Mouse (Mus musculus) forebrain, embryonic 16.5 days (tissue): Measurements from ENCODE around the gene Lamc3. TPM values are rescaled to one million over a fixed set of nuclear protein-coding genes. Genes with fewer than 3 reads are reported as not detected.

Source experiments
- ATAC-seq: fragments of 200-750 bp; cut with Nextera tagmentation; 2 replicates; pipeline ENCODE4 v1.8.0; 2017; ENCODE audit warnings: mild to moderate bottlenecking, moderate library complexity
- H3K27ac ChIP-seq: fragments of 300-500 bp; sonication (generic); 2 replicates; pipeline ENCODE4 v1.5.1; 2014; ENCODE audit warnings: low read length, control low read depth
- H3K27me3 ChIP-seq: fragments of 300-500 bp; sonication (generic); replicated peaks from 2 replicates; pipeline ENCODE4 v1.6.1; 2014; ENCODE audit warnings: low read length; ENCODE audit not compliant: control insufficient read depth, insufficient read depth
- H3K36me3 ChIP-seq: fragments of 300-500 bp; sonication (generic); 2 replicates; pipeline ENCODE4 v1.6.1; 2014; ENCODE audit not compliant: control insufficient read depth, insufficient read depth
- H3K4me1 ChIP-seq: fragments of 300-500 bp; sonication (generic); replicated peaks from 2 replicates; pipeline ENCODE4 v1.6.1; 2014; ENCODE audit warnings: low read length; ENCODE audit not compliant: control insufficient read depth, insufficient read depth
- H3K4me2 ChIP-seq: fragments of 300-500 bp; sonication (generic); 2 replicates; pipeline ENCODE4 v1.6.1; 2014; ENCODE audit warnings: mild to moderate bottlenecking, low read length, control low read depth
- H3K4me3 ChIP-seq: fragments of 300-500 bp; sonication (generic); replicated peaks from 2 replicates; pipeline ENCODE4 v1.5.1; 2014; ENCODE audit warnings: mild to moderate bottlenecking, low read length, control low read depth
- H3K9ac ChIP-seq: fragments of 300-500 bp; sonication (generic); replicated peaks from 2 replicates; pipeline ENCODE4 v1.6.1; 2014; ENCODE audit warnings: low read depth, low read length, control low read depth
- H3K9me3 ChIP-seq: fragments of 300-500 bp; sonication (generic); 2 replicates; pipeline ENCODE4 v1.6.1; 2016; ENCODE audit warnings: low read length; ENCODE audit not compliant: control insufficient read depth
- WGBS: fragments of 180-500 bp; shearing (Covaris S2); extraction: QIAGEN DNeasy Blood & Tissue Kit; methylation state at CpG from one replicate; pipeline ENCODE4 v1.1.7; 2014; 5-methylcytosine and 5-hydroxymethylcytosine counted together
- polyA plus RNA-seq: library from polyadenylated mRNA; unstranded; fragments of >200 nt; fragmentation: Nextera tagmentation; extraction: Ambion mirVana; gene quantifications from 2 replicates; pipeline ENCODE4 v1.2.1, GENCODE M21; 2015

Lamc3 gene
- polyA plus RNA-seq, 1 experiment from 2014 or later = 3.4 TPM

DNA sequence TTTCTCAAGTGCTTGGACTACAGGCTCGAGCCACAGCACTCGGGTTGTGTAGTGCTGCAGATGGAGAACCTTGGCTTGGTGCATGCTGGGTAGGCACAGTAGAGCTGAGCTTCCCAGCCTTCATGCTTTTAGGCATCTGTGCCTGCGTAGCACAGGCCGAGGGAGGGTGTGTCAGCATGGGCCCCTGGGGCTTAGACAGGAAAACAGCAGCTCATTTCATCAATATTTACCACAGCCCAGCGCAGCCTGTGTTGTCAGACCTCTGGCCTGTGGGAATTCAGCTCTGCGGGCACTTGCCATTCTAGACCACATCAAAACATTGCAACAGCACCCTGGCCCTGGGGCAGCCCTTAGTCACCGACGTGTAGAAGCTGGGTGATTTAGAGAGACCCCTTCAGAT lies 31.1 kb upstream of the Lamc3 start:
- 81% methylated on average over 8 of the region's 8 CpGs for WGBS
- no peak overlapping the region for H3K9ac ChIP-seq
- no peaks in the 10 kb centered on the region for H3K9me3 ChIP-seq
- no peak overlapping the region for H3K4me2 ChIP-seq
- no peaks in the 10 kb centered on the region for H3K27me3 ChIP-seq
- ATAC-seq = no peak
- H3K4me1 ChIP-seq = peaks cover 4% of the 10 kb centered on the region; the same call in 1 of the 2 replicates
- H3K27ac ChIP-seq = no peak overlapping the region
- H3K4me3 ChIP-seq = no peak overlapping the region
- H3K36me3 ChIP-seq = no peaks in the 10 kb centered on the region

DNA sequence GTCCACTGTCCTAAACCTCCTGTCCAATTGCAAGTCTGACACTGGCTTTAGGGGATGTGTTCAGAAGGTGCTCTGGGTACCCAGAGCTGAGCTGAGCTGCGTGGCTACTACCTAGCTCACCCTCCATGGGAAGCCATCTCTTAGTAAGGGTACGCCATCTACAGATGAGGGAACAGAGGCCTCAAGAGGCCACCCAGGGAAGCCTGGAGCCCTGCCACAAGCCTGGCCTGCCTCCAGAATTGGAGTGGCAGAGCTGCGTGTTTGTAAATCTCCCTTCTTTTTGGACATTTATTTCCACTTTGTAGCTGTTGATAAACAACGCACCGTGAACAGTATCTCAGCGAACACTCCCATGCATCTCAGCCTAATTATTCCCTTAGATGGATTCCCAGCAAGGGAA lies 29.9 kb upstream of the Lamc3 start:
- no peak overlapping the region for H3K9ac ChIP-seq
- H3K4me3 ChIP-seq = no peak overlapping the region
- no peak overlapping the region for H3K27ac ChIP-seq
- ATAC-seq = no peak
- H3K27me3 ChIP-seq = no peaks in the 10 kb centered on the region
- 25% methylated on average over 6 of the region's 6 CpGs for WGBS
- no peak overlapping the region for H3K4me2 ChIP-seq
- H3K4me1 ChIP-seq = peaks cover 4% of the 10 kb centered on the region; the same call in 1 of the 2 replicates
- H3K9me3 ChIP-seq = no peaks in the 10 kb centered on the region
- no peaks in the 10 kb centered on the region for H3K36me3 ChIP-seq

DNA sequence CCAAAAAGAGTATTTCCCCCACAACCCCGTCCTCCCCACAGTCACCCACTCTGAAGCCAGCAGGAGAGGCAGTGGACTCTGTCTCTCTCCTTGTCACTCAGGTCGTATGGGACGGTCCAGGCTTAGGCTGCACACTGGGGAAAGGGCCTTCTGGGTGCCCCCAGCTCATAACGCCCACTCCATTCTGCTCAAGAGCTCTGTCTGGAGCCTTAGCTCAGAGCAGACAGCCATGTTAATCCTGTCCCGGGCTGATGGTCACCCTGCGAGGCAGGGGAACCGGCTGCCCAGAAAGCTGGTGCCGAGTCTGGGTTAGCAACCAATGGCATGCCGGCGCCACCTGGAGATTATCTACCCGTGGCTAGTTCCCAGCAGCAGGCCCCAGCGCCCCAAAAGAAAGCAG lies 28.6 kb upstream of the Lamc3 start:
- WGBS = 12% methylated on average over 12 of the region's 12 CpGs
- Histone ChIP-seq H3K4me3 (no peak overlapping the region), H3K4me2 (no peak overlapping the region), H3K9ac (no peak overlapping the region), H3K4me1 (peaks cover 4% of the 10 kb centered on the region; the same call in 1 of the 2 replicates), H3K27ac (no peak overlapping the region), H3K9me3 (no peaks in the 10 kb centered on the region), H3K36me3 (no peaks in the 10 kb centered on the region), H3K27me3 (no peaks in the 10 kb centered on the region)
- ATAC-seq = no peak

DNA sequence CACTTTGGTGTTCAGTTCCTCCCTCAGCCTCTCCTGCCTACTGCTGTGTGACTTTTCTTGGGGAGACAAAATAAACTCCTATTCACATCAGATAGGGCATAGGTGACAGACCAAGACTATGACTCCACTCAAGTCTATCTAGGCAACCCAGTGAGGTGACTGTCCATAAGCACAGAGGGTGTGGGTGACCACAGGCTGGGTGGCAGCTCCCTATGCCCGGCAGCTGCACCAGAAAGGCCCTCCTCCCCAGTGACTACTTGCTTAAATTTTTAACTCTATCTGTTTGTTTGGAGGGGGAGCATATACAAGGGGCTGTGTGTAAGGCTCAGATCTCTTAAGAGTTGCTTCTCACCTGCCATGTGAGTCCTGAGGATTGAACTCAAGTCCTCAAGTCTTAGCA lies 24.2 kb upstream of the Lamc3 start:
- Histone ChIP-seq H3K4me2 (no peak overlapping the region), H3K27ac (no peak overlapping the region), H3K9me3 (no peaks in the 10 kb centered on the region), H3K4me3 (no peak overlapping the region), H3K27me3 (no peaks in the 10 kb centered on the region), H3K9ac (no peak overlapping the region), H3K36me3 (no peaks in the 10 kb centered on the region), H3K4me1 (peaks cover 3% of the 10 kb centered on the region; the same call in 1 of the 2 replicates)
- ATAC-seq = no peak
- WGBS = 83% methylated on average over 1 of the region's 1 CpGs

DNA sequence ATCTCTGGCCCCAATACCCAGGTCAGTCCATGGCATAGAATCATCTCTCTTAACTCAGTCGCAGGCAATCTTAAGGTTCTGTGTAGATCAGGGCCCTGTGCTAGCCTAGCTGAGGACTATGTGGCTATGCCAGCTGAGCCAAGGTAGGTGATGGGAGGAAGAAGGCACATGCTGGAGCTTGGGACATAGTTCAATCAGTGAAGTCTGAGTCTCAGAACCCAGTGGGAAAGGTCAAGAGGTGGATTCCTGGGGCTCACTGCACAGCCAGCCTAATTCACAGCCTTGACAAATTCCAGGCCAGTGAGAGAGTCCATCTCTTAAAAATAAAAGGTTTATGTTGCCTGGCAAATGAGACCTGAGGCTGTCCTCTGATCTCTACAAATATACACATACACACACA lies 23.3 kb upstream of the Lamc3 start:
- H3K4me2 ChIP-seq = no peak overlapping the region
- no peak overlapping the region for H3K9ac ChIP-seq
- no peak for ATAC-seq
- WGBS = 96% methylated on average over 1 of the region's 1 CpGs
- H3K4me1 ChIP-seq = peaks cover 3% of the 10 kb centered on the region; the same call in 1 of the 2 replicates
- no peak overlapping the region for H3K4me3 ChIP-seq
- no peak overlapping the region for H3K27ac ChIP-seq
- no peaks in the 10 kb centered on the region for H3K36me3 ChIP-seq
- no peaks in the 10 kb centered on the region for H3K9me3 ChIP-seq
- no peaks in the 10 kb centered on the region for H3K27me3 ChIP-seq

DNA sequence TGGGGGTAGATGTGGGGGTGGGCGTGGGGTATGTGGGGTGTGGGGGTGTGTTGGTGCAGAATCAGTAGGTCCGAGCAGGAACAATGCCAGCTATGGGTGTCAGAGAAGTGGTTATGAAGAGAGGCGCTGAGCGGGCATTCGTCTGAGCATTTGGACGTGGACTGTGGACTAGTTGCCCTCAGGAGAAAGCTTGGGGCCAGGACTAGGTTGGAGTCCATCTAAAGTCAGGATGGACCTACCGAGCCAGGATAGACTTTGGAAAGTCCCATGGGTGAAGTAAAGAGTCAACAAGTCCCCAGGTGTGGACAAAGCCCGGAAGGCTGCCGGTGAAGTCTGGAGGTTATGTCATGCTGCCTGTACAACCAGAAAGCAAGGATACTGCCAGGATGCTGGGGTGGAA lies 22.2 kb upstream of the Lamc3 start:
- no peak overlapping the region for H3K27ac ChIP-seq
- no peak overlapping the region for H3K4me2 ChIP-seq
- WGBS = 91% methylated on average over 9 of the region's 9 CpGs
- ATAC-seq = no peak
- H3K27me3 ChIP-seq = no peaks in the 10 kb centered on the region
- H3K4me1 ChIP-seq = peaks cover 3% of the 10 kb centered on the region; the same call in 1 of the 2 replicates
- no peak overlapping the region for H3K4me3 ChIP-seq
- H3K9me3 ChIP-seq = no peaks in the 10 kb centered on the region
- H3K36me3 ChIP-seq = no peaks in the 10 kb centered on the region
- no peak overlapping the region for H3K9ac ChIP-seq

DNA sequence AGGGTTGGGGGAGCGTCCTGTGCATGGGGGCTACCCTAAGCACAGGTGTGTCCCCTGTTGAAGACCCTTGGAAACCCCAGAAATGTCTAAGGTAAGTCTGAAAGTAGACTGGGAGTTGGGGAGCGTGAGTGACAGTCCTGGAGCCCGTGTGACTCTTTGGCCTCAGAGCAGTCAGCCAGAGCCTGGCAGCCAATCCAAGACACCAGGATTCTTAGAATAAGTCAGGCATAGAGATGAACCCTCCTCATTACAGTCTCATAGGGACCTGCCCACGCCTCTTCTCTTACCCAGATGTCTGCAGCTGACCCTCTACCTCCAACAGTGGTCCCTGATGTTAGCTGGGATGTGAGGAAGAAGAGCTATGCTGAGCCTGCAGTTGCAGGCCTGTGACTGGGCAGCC lies 21.8 kb upstream of the Lamc3 start:
- Histone ChIP-seq H3K4me1 (peaks cover 3% of the 10 kb centered on the region; the same call in 1 of the 2 replicates), H3K9ac (no peak overlapping the region), H3K9me3 (no peaks in the 10 kb centered on the region), H3K4me3 (no peak overlapping the region), H3K27me3 (no peaks in the 10 kb centered on the region), H3K4me2 (no peak overlapping the region), H3K27ac (no peak overlapping the region), H3K36me3 (no peaks in the 10 kb centered on the region)
- no peak for ATAC-seq
- 72% methylated on average over 4 of the region's 4 CpGs for WGBS

DNA sequence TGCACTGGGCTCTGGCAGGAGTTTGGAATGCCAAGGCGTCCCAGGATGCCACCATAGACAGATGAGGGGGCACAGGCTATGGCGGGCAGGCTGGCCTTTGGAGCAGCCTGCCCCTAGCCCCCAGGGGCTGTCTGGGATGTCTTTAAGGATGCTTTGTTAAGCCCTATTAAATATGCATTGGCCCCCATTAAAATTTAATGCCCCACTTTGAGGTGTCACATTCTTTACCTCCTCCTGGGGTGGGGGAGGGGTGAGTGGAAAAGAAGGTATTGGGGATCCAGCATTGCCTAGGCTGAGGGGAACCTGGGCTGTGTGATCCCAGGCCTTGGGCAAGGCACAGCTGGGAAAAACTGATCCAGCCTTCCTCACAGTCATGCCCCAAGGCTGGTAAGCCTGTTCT lies 21.3 kb upstream of the Lamc3 start:
- Histone ChIP-seq H3K4me2 (no peak overlapping the region), H3K27ac (no peak overlapping the region), H3K4me1 (peaks cover 3% of the 10 kb centered on the region; the same call in 1 of the 2 replicates), H3K9me3 (no peaks in the 10 kb centered on the region), H3K4me3 (no peak overlapping the region), H3K36me3 (no peaks in the 10 kb centered on the region), H3K27me3 (no peaks in the 10 kb centered on the region), H3K9ac (no peak overlapping the region)
- ATAC-seq = no peak
- 25% methylated on average over 2 of the region's 2 CpGs for WGBS

DNA sequence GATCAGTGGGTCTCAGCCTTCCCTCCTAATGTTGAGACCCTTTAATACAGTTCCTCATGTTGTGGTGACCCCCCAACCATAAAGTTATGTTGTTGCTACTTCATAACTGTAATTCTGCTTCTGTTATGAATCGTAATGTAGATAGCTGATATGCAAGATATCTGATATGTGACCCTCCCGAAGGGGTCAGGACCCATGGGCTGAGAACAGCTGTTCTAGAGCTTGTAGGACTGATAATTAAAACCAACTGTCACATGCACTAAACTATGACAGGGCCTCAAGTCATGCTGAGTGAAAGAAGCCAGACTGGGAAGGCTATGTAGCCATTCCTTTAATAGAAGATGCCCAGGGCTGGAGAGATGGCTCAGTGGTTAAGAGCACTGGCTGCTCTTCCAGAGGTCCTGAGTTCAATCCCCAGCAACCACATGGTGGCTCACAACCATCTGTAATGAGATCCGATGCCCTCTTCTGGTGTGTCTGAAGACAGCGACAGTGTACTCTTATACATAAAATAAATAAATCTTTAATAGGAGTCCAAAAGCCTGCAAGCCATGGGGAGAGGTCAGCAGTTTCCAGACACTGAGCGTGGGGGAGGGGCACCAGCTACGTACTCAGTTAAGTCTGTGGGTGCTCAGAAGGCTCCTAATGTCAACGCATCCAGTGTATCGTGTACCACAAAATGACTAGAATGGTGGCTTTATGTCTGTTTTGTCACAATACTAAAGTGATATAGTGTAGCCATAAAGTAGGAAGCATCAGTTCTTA lies 19.1 kb upstream of the Lamc3 start:
- WGBS = 89% methylated on average over 8 of the region's 8 CpGs
- no peak for ATAC-seq
- peaks cover 3% of the 10 kb centered on the region; the same call in 1 of the 2 replicates for H3K4me1 ChIP-seq

More for the DNA sequence above, 19.1 kb upstream of the Lamc3 start:
- H3K27ac ChIP-seq = no peak overlapping the region
- H3K9me3 ChIP-seq = no peaks in the 10 kb centered on the region
- H3K4me3 ChIP-seq = no peak overlapping the region
- H3K36me3 ChIP-seq = no peaks in the 10 kb centered on the region
- H3K27me3 ChIP-seq = no peaks in the 10 kb centered on the region
- H3K9ac ChIP-seq = no peak overlapping the region
- no peak overlapping the region for H3K4me2 ChIP-seq
